Mouse (Mus musculus) testis, postnatal 14 days (tissue): Measurements from ENCODE around the gene Gtf2e1.

Experiments used
- DNase-seq: peaks from one replicate; pipeline ENCODE4 v3.0.0; 2021; ENCODE audit warnings: low spot score

Gtf2e1 gene

GRCm38 (mm10) chr16:37478311-37479291, 61.0 kb downstream of the Gtf2e1 start:
- DNase-seq: no peak

GRCm38 (mm10) chr16:37472620-37473312, 66.8 kb downstream of the Gtf2e1 start:
- DNase-seq: no peak

GRCm38 (mm10) chr16:37469595-37469994, 70.0 kb downstream of the Gtf2e1 start:
- no peak for DNase-seq

DNA sequence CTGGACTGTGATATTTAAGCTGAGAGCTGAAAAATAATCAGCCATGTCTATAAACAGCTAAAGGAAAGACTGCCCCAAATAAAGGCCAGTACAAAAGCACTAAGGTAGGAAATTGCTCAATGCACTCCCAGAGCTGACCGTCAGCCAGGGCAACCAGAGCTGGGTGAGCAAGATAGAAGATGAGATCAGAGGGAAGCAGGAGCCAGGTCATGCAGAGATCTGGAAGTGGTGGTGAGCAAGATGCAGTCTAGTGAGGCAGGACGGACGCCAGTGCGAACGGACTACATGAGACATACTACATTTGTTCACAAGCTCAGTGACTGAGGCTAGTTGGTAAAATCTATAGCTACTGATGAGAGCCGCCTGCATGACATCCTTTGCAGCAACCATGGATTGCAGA, 75.6 kb downstream of the Gtf2e1 start:
- no peak for DNase-seq

DNA sequence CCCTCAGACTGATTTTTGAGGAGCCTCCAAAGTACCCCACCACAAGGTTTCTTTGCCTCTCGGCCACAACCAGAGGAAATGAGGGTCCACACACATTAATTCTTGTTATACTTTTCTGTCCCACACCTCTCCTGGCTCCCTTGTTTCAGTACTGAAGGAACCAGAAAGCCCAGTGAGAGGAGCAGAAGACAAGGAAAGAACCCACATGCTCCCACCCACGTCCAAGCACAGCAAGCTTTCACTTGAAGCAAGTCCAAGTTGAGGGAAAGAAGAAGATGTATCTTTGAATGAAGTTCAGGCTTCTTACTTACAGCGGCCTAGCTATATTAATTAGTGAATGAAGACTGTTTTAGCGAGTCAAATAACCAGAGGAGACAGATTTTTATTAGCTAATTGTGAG, 76.7 kb downstream of the Gtf2e1 start:
- DNase-seq: no peak

- DNase-seq: no peak
These were observed 78.0 kb downstream of the Gtf2e1 start for GRCm38 (mm10) chr16:37461601-37462000.
